Mouse (Mus musculus) midbrain, embryonic 14.5 days (tissue): ENCODE measurements around the gene Saxo2. TPM values are rescaled to one million over a fixed set of nuclear protein-coding genes. Genes with fewer than 3 reads are reported as not detected.
A peak's percentile ranks its signal among the peaks of the same experiment; 100 is the strongest.

Experiments used
- ATAC-seq: fragments of 200-750 bp; cut with Nextera tagmentation; 2 replicates; pipeline ENCODE4 v1.8.0; 2017; ENCODE audit warnings: moderate number of reproducible peaks, moderate library complexity; ENCODE audit not compliant: low FRiP score, low TSS enrichment
- DNase-seq: peaks from one replicate; pipeline ENCODE4 v3.0.0-alpha.2; 2015
- H3K27ac ChIP-seq: fragments of 300-500 bp; sonication (generic); replicated peaks from 2 replicates; pipeline ENCODE4 v1.5.1; 2014; ENCODE audit warnings: mild to moderate bottlenecking, low read depth, low read length, moderate library complexity
- H3K27me3 ChIP-seq: fragments of 300-500 bp; sonication (generic); 2 replicates; pipeline ENCODE4 v1.6.1; 2014; ENCODE audit warnings: low read length, control low read depth, mixed read lengths; ENCODE audit not compliant: control insufficient read depth, insufficient read depth
- H3K36me3 ChIP-seq: fragments of 300-500 bp; sonication (generic); 2 replicates; pipeline ENCODE4 v1.6.1; 2014; ENCODE audit warnings: low read length, control low read depth; ENCODE audit not compliant: control insufficient read depth, insufficient read depth
- H3K4me1 ChIP-seq: fragments of 300-500 bp; sonication (generic); 2 replicates; pipeline ENCODE4 v1.6.1; 2014; ENCODE audit warnings: mild to moderate bottlenecking, antibody characterized with exemption, low read length, control low read depth; ENCODE audit not compliant: control insufficient read depth, insufficient read depth
- H3K4me2 ChIP-seq: fragments of 300-500 bp; sonication (generic); 2 replicates; pipeline ENCODE4 v1.6.1; 2014; ENCODE audit warnings: mild to moderate bottlenecking, low read length, moderate library complexity
- H3K4me3 ChIP-seq: fragments of 300-500 bp; sonication (generic); replicated peaks from 2 replicates; pipeline ENCODE4 v1.5.1; 2014; ENCODE audit warnings: low read depth, low read length
- H3K9ac ChIP-seq: fragments of 300-500 bp; sonication (generic); replicated peaks from 2 replicates; pipeline ENCODE4 v1.6.1; 2014; ENCODE audit warnings: mild to moderate bottlenecking, low read length, moderate library complexity
- H3K9me3 ChIP-seq: fragments of 300-500 bp; sonication (generic); 2 replicates; pipeline ENCODE4 v1.6.1; 2016; ENCODE audit warnings: low read length, control low read depth, mixed read lengths; ENCODE audit not compliant: control insufficient read depth
- WGBS: fragments of 180-500 bp; shearing (Covaris S2); extraction: QIAGEN DNeasy Blood & Tissue Kit; methylation state at CpG from one replicate; pipeline ENCODE4 v1.1.7; 2014; 5-methylcytosine and 5-hydroxymethylcytosine counted together
- polyA plus RNA-seq: library from polyadenylated mRNA; unstranded; fragments of >200 nt; fragmentation: Nextera tagmentation; extraction: Ambion mirVana; gene quantifications from 2 replicates; pipeline ENCODE4 v1.2.1, GENCODE M21; 2014

The Saxo2 gene
- 21.5 and 27.8 TPM in 2 replicates for polyA plus RNA-seq

GRCm38 (mm10) chr7:82648353-82649080 is at the start of gene Saxo2, which contains the start of gene Efl1:
Saxo2 (minus strand) TSS chr7:82648528.
Efl1 (plus strand) TSS chr7:82648614.
- WGBS = under 1% methylated on average over 46 of the region's 46 CpGs
- Histone ChIP-seq H3K9ac (peak within 1 kb of the TSS; percentile 59), H3K4me1 (peaks cover 8% of the 10 kb centered on the region), H3K4me2 (peak within 1 kb of the TSS; percentile 67), H3K4me3 (peak within 1 kb of the TSS; percentile 66), H3K36me3 (0 out of 2 replicates have a peak, but pooled peaks cover 10% of the 10 kb centered on the region), H3K27me3 (no peaks in the 10 kb centered on the region), H3K27ac (no peak within 1 kb of the TSS), H3K9me3 (no peaks in the 10 kb centered on the region)
- DNase-seq = peak; percentile 98
- ATAC-seq = peak; percentile 98

DNA sequence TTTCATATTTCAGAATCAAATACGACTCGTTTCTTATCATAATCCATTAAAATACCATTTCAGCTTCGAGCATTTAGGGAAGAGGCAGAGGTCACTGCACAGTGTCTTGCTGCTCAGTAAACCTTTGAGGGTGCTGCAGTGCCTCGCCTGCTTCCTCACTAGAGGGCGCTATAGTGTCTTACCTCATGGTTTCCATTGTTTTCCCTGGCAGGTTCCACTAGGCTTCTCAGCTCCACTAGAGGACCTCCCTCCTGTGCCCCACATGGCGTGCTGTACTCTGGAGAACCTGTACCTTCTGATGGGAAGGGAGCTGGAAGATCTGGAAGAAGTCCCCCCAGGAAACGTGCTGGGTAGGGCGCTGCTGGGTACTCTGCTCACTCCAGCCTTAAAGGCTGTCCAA is 49.3 kb upstream of the Saxo2 start:
- H3K36me3 ChIP-seq = peaks cover 59% of the 10 kb centered on the region
- ATAC-seq (no peak), DNase-seq (no peak)
- H3K9me3 ChIP-seq = no peaks in the 10 kb centered on the region
- H3K4me1 ChIP-seq = no peaks in the 10 kb centered on the region
- no peak overlapping the region for H3K9ac ChIP-seq
- no peaks in the 10 kb centered on the region for H3K27me3 ChIP-seq
- 78% methylated on average over 8 of the region's 8 CpGs for WGBS
- H3K27ac ChIP-seq = no peak overlapping the region
- H3K4me2 ChIP-seq = no peak overlapping the region
- no peak overlapping the region for H3K4me3 ChIP-seq

- H3K4me1 ChIP-seq = no peaks in the 10 kb centered on the region
- H3K4me3 ChIP-seq = no peak overlapping the region
- WGBS = 94% methylated on average over 6 of the region's 6 CpGs
- H3K4me2 ChIP-seq = no peak overlapping the region
- H3K27me3 ChIP-seq = no peaks in the 10 kb centered on the region
- H3K9ac ChIP-seq = no peak overlapping the region
- ATAC-seq (no peak), DNase-seq (no peak)
- H3K9me3 ChIP-seq = no peaks in the 10 kb centered on the region
- peaks cover 32% of the 10 kb centered on the region for H3K36me3 ChIP-seq
- no peak overlapping the region for H3K27ac ChIP-seq
These were observed 42.9 kb upstream of the Saxo2 start for GRCm38 (mm10) chr7:82691021-82691738.

GRCm38 (mm10) chr7:82688736-82689135 is 40.4 kb upstream of the Saxo2 start:
- DNase-seq (peak; percentile 35), ATAC-seq (no peak)
- no peak overlapping the region for H3K4me3 ChIP-seq
- H3K9ac ChIP-seq = no peak overlapping the region
- no peak overlapping the region for H3K27ac ChIP-seq
- no peak overlapping the region for H3K4me2 ChIP-seq
- no peaks in the 10 kb centered on the region for H3K9me3 ChIP-seq
- H3K4me1 ChIP-seq = no peaks in the 10 kb centered on the region
- WGBS = 36% methylated on average over 3 of the region's 3 CpGs
- H3K27me3 ChIP-seq = no peaks in the 10 kb centered on the region
- peaks cover 32% of the 10 kb centered on the region for H3K36me3 ChIP-seq

- Histone ChIP-seq H3K27me3 (no peaks in the 10 kb centered on the region), H3K4me2 (no peak overlapping the region), H3K9me3 (no peaks in the 10 kb centered on the region), H3K9ac (no peak overlapping the region), H3K4me1 (no peaks in the 10 kb centered on the region), H3K36me3 (peaks cover 31% of the 10 kb centered on the region), H3K4me3 (no peak overlapping the region), H3K27ac (no peak overlapping the region)
- 93% methylated on average over 5 of the region's 5 CpGs for WGBS
- DNase-seq (no peak), ATAC-seq (no peak)
These were observed 31.6 kb upstream of the Saxo2 start for GRCm38 (mm10) chr7:82679901-82680300.

DNA sequence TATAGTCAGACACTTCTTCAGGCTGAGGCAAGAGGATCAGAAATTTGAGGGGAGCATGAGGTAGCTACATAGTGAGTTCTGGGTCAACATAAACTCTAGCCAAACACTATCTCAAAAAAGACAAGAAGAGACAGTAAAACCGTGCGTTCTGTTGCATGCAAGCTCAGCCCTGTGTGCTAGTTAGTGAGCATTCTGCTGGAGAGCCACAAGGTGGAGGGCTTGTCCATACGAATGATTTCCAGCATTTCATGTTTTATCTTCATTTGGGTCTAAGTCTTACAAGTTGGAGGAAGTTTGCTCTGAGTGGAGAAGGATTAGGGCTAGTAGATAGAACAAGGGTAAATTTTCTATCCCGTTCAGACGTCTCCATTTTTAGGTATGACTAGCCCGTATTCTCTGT is 28.5 kb upstream of the Saxo2 start:
- ATAC-seq (no peak), DNase-seq (peak; percentile 65)
- no peak overlapping the region for H3K4me2 ChIP-seq
- WGBS = 89% methylated on average over 6 of the region's 6 CpGs
- H3K27ac ChIP-seq = no peak overlapping the region
- H3K27me3 ChIP-seq = no peaks in the 10 kb centered on the region
- no peaks in the 10 kb centered on the region for H3K9me3 ChIP-seq
- H3K9ac ChIP-seq = no peak overlapping the region
- H3K36me3 ChIP-seq = peaks cover 41% of the 10 kb centered on the region
- no peak overlapping the region for H3K4me3 ChIP-seq
- no peaks in the 10 kb centered on the region for H3K4me1 ChIP-seq

DNA sequence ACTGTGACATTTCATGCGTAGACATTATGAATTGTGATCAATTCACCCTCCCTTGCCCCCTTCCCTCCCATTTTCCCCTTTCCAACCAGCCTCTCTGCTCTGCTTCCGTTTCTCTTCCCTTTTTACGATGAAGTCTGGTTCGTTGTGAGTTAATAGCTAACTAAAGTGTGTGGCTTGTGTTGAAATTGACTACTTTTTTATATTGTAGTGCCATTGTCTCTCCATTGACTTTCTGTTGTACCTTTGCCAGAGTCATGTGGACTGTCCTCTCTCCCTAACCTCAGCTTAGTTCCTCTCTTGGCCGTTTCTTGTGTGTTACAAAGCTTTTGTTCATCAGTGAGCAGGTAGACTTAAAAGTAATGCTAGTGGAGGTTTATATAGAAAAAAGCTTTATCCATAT is 27.7 kb upstream of the Saxo2 start:
- Histone ChIP-seq H3K4me2 (no peak overlapping the region), H3K4me1 (no peaks in the 10 kb centered on the region), H3K9ac (no peak overlapping the region), H3K27me3 (no peaks in the 10 kb centered on the region), H3K27ac (no peak overlapping the region), H3K9me3 (no peaks in the 10 kb centered on the region), H3K36me3 (peaks cover 46% of the 10 kb centered on the region), H3K4me3 (no peak overlapping the region)
- DNase-seq (no peak), ATAC-seq (no peak)
- WGBS = 94% methylated on average over 5 of the region's 5 CpGs

DNA sequence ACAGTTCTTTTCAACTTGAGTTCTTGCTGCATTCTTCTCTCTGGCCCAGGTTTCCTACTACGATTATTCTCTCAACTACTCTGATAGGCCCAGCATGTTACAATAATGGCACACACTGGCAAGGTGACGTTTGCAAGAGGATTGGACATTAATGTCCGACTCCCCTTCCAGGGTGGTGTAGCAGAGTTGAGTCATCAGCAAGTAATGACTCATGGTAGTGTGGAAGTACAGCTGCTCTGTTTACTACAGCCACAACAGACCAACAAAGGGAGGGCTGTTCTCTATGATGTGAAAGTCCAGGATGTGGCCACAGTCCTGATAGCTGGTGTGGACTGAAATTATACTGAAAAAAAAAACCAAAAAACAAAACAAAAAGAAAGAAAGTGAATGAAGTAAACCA is 16.3 kb upstream of the Saxo2 start:
- no peak overlapping the region for H3K9ac ChIP-seq
- no peak overlapping the region for H3K27ac ChIP-seq
- no peak overlapping the region for H3K4me2 ChIP-seq
- no peaks in the 10 kb centered on the region for H3K4me1 ChIP-seq
- DNase-seq = no peak
- no peaks in the 10 kb centered on the region for H3K27me3 ChIP-seq
- no peak for ATAC-seq
- WGBS = 91% methylated on average over 3 of the region's 3 CpGs
- H3K4me3 ChIP-seq = no peak overlapping the region
- H3K36me3 ChIP-seq = peaks cover 44% of the 10 kb centered on the region
- no peaks in the 10 kb centered on the region for H3K9me3 ChIP-seq

- ATAC-seq = peak; percentile 13
These were observed 735 bp upstream of the Saxo2 start for GRCm38 (mm10) chr7:82649081-82649445.

More at GRCm38 (mm10) chr7:82649081-82649445, 735 bp upstream of the Saxo2 start:
- 27% methylated on average over 6 of the region's 6 CpGs for WGBS
- Histone ChIP-seq H3K4me2 (peak overlapping the region; percentile 67), H3K4me1 (peaks cover 8% of the 10 kb centered on the region), H3K27me3 (no peaks in the 10 kb centered on the region), H3K9ac (peak overlapping the region; percentile 59), H3K27ac (no peak overlapping the region), H3K36me3 (0 out of 2 replicates have a peak, but pooled peaks cover 10% of the 10 kb centered on the region), H3K4me3 (peak overlapping the region; percentile 66), H3K9me3 (no peaks in the 10 kb centered on the region)
- peak; percentile 4 for DNase-seq
